Mouse (Mus musculus) spleen, embryonic (tissue): Measurements from ENCODE around the gene Ift140.

Experiments
- CTCF ChIA-PET: fragments of 350-600 bp; sonication (Branson Sonifier 250); formaldehyde crosslinking; loops from one replicate; lab custom pipeline; 2022; lab: Charles Lee

Gene Ift140

DNA sequence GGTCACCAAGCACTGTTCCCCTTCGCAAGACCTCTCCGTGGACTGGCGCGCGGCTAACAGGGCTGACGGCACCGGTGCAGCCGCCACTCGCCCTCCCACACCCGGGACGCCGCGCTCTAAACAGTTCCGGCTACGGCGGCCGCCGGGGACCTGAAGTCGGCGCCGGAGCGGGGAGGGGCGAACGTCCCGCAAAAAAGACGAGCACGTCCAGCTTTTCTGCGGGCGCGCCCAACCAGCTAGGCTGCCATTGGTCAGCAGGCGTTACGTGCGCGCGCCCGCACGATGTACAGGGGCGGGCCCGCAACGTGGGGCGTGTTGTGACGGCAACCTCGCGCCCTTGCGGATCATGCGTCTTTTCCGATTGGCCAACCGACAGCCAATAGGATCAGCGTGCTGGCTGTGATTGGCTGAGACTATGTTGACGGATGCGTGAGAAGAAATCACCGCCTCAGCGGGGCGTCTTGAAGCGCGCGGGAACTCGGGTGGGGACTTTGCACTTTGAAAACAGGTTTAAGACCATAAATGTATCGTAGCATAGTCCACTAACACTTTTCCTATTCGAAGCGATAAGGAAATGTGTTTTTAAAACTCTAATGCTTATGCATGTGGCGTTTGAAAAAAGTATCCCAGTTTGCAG is at the start of gene Ift140, which contains the start of gene Cramp1l:
Gene Ift140, plus strand, starts transcription at position 431 of the 637 bp plus-strand sequence.
Gene Cramp1l, minus strand, starts transcription at position 134 of the 637 bp plus-strand sequence.
- CTCF ChIA-PET: interaction anchor here (0.6 to 1.1 kb wide), 2 partner anchors 12 to 68 kb away, joined by 3 read pairs; no protein-coding TSS in a partner anchor

- CTCF ChIA-PET: no interaction called here
Measured at GRCm38 (mm10) chr17:24987221-24987620, 28.7 kb upstream of the Ift140 start.

- CTCF ChIA-PET: no interaction called here
Measured at GRCm38 (mm10) chr17:24994721-24995120, 21.2 kb upstream of the Ift140 start.

- CTCF ChIA-PET: no interaction called here
Measured at GRCm38 (mm10) chr17:25005102-25005501, 10.8 kb upstream of the Ift140 start.

DNA sequence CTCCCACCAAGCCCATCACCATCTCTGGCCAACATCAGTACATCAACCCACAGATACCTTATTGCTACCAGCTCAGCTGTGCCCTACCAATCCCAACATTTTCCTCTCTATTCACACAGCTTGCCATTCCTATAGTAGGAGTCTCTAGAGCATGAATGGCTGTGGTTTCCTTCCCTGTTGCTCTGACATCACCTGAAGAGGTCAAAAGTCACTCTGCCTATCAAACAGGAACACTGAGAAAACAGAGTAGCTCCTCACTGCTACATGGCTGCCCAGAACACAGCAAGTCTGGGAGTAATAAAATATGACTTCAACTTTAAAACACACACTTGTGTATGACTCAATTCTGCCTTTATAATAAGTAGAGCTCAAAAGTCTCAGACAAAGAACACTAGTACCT is 8.4 kb upstream of the Ift140 start:
- CTCF ChIA-PET: no interaction called here

- CTCF ChIA-PET: no interaction called here
Measured at GRCm38 (mm10) chr17:25013606-25014501, 2.0 kb upstream of the Ift140 start.

DNA sequence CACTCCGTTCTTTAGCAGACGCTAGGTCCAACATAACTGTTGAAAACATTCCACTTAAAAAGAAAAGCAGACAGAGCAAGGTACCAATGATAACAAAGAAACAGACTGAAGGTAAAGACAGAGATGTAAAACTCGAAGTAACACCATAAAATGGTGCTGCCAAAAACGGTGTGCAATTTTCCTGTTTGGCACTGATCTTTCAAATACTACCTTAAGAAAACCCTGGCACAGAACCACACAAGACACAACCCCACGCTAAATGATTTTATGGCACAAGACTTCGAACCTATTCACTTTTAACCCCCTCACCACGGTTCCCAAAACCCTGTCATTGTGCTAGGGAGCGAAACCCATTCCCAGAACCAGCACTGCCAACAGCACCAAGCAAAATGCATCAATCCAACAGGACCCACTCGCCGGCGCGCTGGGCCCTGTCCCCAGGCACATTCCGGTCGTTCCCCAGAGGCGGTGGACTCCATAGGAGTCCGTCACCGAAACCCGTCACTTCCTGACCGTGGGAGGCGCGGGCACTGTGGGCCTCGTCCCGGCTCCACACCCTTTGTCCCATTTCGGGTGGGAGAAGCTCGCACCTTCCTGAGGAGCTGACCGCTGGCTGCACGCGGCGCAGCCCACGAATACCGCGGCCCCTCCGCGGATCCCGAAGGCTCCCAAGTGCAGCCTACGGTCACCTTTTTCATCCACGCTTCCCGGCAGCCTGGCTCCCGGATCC is 879 bp upstream of the Ift140 start:
- CTCF ChIA-PET: interaction anchor here (0.6 kb wide), 1 partner anchor 12 kb away, joined by 3 read pairs; no protein-coding TSS in a partner anchor

DNA sequence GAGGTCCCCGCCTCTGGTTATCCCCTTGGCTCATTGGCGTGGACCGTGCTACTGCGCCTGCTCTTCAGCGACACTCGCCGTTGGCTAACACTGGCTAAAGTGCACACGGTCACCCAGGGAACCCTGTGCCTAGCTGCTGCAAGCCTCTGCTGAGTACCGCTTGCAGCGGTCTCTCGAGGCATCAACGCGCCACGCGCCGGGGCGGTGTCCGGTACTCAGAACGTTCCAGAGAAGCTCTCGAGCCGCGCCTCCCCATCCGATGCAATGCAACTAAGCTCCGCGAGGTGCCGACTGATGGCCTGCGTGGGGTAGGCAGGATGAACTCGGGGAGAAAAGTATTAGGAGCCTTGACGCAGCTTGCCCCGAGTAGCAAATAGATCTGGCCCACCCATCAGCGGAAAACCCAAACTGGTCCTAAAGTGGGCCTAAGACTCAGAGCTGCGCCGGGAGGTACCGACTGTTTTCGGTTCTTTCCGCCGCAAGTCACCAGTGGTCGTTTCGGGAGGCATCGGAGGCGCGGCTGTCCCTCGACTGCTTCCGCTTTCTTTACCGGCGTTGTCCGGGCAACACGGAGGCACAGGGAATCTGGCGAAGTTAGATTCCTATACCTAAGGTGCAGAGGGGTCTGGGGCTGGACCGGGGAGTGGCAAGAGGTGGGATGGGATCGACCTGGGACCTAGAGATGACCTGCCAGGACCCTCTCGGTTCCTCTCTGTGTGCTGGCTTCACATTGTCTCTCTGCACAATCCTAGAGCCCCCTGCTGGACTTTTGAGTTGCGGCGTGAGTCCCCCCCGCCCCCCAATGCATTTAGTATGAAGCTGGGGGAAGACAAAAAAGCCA is 627 bp downstream of the Ift140 start:
- CTCF ChIA-PET: interaction anchor here (0.6 to 1.1 kb wide), 5 partner anchors 10 to 122 kb away, joined by 3 to 6 read pairs (median 4); no protein-coding TSS in a partner anchor

GRCm38 (mm10) chr17:25036183-25036582 is 20.3 kb downstream of the Ift140 start:
- CTCF ChIA-PET: interaction anchor here (0.6 to 1.2 kb wide), 3 partner anchors 11 to 761 kb away, joined by 3 read pairs; no protein-coding TSS in a partner anchor

DNA sequence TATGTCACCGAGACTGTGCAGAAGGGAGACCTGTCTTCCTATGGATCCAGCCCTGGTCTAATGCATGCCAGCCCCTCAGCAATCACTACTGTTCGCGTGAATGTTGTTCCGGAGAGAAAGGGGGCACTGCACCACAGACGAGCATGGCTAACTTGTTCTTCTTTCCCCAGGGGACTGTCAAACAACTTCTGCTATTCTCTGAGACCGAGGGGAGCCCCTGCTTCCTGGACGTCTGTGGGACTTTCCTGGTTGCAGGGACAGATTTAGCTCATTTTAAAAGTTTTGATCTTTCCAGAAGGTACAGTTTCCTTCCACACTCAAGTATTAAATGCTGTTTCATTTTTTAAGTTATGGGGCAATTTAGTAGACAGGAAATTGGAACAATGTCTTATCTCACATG is 29.0 kb downstream of the Ift140 start:
- CTCF ChIA-PET: no interaction called here

DNA sequence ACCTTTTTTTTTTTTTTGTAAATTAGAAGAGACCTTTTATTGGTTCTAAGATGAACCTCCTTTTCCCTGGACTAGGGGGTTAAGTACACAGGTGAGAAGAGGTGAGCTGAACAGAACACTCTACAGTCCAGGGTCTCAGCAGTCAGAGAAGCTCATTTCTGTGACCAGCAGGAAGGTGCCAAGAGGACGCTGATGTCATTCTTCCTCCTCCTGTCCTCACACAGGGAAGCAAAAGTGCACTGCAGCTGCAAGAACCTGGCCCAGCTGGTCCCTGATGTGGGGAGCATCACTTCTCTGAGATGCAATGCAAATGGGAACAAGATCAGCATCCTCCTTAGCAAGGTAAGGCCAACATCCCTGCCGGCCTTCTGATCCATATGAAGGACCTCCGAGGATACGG is 29.4 kb downstream of the Ift140 start:
- CTCF ChIA-PET: no interaction called here

- CTCF ChIA-PET: interaction anchor here (0.6 kb wide), 1 partner anchor 11 kb away, joined by 3 read pairs; no protein-coding TSS in a partner anchor
Measured at GRCm38 (mm10) chr17:25047143-25047542, 31.3 kb downstream of the Ift140 start.

GRCm38 (mm10) chr17:25053274-25053673 is 37.4 kb downstream of the Ift140 start:
- CTCF ChIA-PET: interaction anchor here (0.6 kb wide), 1 partner anchor 67 kb away, joined by 4 read pairs; no protein-coding TSS in a partner anchor

DNA sequence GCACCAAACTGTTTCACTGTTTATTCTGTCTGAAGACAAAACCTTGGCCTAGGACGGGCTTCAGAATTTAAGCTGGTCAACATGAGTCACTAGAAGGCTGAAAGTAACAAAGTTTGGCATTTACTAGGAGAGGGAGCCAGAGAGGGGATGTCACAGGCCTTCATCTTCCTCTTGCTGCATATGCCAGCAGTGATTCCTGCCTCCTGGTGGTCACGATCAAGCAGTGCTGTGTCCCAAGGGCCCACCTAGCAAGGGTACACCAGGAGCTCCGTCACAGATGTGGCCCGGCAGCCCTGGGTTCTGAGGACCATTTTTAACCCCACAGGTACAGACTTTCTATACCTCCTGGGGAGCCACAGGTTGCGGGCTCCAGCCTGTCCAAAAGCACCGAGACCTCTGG is 41.2 kb downstream of the Ift140 start:
- CTCF ChIA-PET: no interaction called here

GRCm38 (mm10) chr17:25063261-25063660 is 47.4 kb downstream of the Ift140 start:
- CTCF ChIA-PET: interaction anchor here (1.1 kb wide), 1 partner anchor 27 kb away, joined by 3 read pairs; no protein-coding TSS in a partner anchor

- CTCF ChIA-PET: interaction anchor here (1.1 kb wide), 1 partner anchor 28 kb away, joined by 3 read pairs; no protein-coding TSS in a partner anchor
Measured at GRCm38 (mm10) chr17:25063872-25064271, 48.0 kb downstream of the Ift140 start.

DNA sequence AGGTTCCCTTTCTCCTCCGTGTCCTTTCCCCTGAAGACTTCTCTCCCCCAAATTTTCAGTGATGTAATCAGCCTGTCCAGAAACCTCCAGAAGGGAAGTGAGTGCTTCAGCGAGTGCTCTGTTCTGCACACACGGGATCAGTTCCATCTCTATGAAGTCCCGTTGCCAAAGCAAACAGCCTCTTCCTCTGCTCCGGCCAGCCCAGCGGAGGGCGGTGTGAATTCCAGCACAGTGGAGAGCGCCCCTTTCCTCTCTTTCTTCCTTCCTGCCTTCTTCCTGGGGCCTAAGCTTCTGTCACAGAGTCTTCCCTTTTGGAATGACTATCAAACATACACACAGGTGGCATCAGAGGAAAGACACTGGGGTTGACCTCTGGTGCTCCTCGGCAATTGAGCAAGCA is 48.5 kb downstream of the Ift140 start:
- CTCF ChIA-PET: interaction anchor here (1.1 kb wide), 1 partner anchor 28 kb away, joined by 3 read pairs; no protein-coding TSS in a partner anchor

DNA sequence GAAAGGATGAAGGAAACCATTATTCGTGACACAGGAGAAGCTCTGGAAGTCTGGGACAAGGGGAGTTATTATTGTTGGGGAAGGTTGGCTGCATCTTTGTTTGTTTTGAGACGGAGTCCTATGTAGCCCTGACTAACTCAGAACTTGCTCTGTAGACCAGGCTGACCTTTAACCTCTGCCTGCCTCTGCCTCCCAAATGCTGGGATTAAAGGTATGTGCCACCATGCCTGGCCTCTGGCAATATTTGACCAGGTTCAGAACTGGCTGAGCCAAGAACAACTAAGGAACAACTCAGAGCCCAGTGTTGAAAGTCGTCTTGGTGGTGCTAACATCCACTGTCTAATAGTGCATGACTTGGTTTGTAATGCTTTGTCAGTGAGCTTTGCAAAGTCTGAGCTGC is 49.3 kb downstream of the Ift140 start:
- CTCF ChIA-PET: no interaction called here

GRCm38 (mm10) chr17:25066595-25066994 is 50.7 kb downstream of the Ift140 start:
- CTCF ChIA-PET: no interaction called here

GRCm38 (mm10) chr17:25067442-25067851 is 51.6 kb downstream of the Ift140 start:
- CTCF ChIA-PET: interaction anchor here (0.8 kb wide), 1 partner anchor 12 kb away, joined by 4 read pairs; no protein-coding TSS in a partner anchor
